Mouse (Mus musculus) urinary bladder, postnatal 4 days (tissue): ENCODE data around the gene Arid4a.
A peak's percentile ranks its signal among the peaks of the same experiment; 100 is the strongest.

Experiments
- DNase-seq, 2 experiments: peaks; one replicate each; pipeline ENCODE4 v3.0.0; 2021 to 2022; ENCODE audit warnings: low spot score in 2 of 2

The Arid4a gene

DNA sequence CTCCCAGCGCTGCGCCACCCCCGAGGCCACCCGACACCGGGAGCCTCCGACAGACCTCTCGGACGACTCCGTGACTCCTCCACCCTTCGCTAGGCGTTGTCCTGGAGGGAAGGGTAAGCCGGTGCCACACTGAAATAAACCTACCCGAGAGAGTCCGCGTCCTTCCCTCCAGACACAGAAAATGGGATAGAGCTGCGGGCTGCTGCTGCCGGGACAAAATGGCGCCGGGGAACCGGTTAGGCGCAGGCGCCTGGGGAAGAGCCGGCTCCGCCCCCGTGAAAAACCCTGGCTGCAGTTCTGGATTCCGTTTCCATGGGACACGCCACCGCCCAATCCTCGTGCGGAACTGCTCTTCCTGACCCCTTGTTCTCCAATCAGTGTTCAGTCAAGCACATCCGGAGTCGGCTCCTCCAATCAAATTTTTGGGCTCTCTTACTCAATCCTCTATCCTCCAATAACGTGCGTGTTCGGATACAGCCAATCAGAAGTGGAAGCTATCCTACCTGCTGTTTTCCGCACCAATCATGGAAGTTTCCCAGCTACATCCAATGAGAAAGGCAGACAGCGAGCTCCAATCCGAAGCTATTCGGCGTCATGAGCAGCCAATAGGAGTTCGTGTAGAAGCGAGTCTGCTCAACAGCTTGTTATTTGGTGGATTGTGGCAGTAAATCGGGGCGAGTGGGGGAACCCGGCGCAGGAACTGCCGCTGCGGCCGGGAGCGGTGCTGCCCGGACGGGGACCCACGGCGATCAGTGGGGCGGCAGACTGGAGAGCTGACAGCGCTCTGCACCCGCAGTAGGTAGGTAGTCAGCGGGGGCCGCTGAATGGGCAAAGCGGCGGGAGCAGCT lies at the start of gene Arid4a:
TSS of gene Arid4a (plus strand) at position 628 of the 848 bp plus-strand sequence.
- peak; percentile 93 to 96 for DNase-seq

DNA sequence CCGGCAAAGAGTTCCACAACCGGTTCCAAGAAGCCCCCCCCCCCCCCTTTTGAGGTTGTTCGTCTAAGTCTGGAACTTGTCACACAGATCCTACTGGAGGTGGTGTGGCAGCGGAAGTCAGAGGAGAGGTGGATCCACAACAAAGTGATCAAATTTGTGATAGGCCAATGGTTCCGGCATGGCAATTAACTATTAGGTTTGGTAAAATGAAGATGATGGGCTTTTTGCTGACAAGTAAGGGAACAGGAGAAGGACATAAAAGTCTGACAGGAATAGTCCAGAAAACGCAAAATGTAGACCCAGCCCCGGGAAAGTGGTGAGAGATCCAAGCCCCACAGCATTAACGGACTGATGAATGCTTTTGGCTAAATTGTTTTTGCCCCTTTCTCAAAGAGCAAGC lies 48.2 kb upstream of the Arid4a start:
- no peak for DNase-seq

DNA sequence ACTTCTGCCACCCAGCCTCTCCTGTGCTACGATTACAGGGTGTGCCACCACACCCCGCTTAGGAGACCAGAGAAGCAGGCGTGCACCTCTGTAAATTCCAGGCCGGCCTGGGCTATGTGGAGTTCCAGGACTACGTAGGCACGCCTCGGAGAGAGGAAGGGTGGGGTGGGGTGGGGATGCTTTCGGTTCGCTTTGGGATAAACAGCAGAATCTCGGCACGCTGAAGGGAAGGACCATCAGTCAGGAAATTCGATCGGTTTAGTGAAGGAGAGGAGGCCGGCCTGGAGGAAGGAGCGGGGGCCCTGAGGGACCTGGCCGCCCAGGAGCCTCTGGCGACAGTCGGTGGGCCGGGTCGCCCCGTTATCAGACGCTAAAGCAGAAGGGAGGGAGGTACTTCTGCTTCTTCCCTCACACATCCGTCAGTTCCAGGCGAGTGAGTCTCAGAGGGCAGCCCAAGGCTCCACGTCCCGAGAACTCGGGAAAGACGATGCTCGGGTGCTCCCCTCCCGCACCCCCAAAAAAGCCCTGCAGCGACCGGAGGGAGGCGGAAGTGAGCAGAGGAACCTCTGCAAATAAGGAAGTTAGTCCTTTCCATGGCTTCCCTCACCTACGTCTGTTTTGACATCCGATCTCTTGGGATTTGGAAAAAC lies 47.5 kb upstream of the Arid4a start:
- DNase-seq, result peak; percentile 77 to 80

DNA sequence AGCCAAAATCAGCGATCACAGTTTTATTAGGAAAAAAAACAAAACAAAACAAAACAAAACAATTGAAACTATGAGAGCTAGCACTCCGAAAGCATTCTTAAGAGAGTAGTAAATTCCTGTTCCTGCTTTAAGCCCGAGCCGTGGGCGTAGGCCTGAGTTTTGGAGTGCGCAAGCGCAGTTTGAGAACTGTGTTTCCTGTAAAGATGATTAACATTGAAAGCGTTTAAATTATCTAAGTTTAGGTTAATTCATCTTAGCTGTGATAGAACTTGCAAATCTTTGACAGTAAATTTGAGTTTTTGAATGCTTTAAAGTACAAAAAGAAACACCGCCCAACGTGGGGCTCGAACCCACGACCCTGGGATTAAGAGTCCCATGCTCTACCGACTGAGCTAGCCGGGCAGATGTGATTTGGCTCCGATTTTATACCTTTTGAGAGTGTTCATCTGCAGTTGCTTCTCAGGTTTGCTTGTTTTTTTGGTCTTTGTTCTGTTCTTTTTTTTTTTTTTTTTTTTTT lies 46.9 kb upstream of the Arid4a start:
- peak; percentile 77 to 87 for DNase-seq

DNA sequence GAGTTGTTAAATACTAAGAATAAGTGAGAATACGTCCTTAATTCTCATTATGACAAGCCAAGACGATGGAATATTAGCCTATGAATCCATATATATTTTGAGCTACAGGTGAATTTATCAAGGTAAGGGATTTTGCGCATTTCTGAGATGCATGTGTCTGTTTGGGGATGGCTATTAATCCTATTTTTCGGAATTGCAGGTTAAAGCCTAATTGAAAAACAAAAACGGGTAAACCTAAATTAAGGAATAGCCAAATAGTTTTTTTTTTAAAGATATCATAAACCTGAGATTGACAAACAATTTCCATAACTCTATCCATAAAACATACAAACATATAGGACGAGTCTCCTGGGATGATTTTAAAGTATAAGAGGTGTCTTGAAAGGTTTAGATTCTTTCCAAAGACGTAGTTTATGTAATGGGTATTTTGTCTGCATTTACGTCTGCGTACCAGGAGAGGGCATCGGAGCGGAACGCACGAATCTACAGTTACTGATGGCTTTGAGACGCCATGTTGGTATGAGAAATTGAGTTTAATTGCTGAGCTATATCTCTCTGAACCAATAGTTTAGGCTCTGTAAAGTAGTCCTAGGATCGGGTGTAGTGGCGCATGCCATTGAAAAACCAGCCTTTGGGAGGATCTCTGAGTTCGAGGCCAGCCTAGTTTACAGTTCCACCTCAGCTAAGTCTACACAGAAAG lies 46.2 kb upstream of the Arid4a start:
- peak in 1 of 2 experiments; percentile 30 for DNase-seq

DNA sequence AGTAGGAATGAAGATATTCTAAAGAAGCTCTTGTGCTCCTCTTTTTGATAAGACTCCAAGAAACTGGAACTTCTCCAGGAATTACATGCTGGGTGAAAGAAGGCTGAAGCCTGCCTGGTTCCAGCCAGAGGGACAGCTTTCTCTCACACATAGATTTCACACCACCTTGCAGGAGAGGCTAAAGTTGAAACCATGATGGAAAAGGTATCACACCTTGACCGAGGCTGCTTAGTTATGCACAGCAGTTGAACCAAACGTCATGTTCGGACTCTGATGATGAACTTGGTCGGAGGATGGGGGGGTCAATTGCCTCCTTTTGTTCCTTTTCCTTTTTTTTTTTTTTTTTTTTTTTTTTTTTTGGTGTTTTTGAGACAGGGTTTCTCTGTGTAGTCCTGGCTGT lies 42.0 kb upstream of the Arid4a start:
- no peak for DNase-seq

DNA sequence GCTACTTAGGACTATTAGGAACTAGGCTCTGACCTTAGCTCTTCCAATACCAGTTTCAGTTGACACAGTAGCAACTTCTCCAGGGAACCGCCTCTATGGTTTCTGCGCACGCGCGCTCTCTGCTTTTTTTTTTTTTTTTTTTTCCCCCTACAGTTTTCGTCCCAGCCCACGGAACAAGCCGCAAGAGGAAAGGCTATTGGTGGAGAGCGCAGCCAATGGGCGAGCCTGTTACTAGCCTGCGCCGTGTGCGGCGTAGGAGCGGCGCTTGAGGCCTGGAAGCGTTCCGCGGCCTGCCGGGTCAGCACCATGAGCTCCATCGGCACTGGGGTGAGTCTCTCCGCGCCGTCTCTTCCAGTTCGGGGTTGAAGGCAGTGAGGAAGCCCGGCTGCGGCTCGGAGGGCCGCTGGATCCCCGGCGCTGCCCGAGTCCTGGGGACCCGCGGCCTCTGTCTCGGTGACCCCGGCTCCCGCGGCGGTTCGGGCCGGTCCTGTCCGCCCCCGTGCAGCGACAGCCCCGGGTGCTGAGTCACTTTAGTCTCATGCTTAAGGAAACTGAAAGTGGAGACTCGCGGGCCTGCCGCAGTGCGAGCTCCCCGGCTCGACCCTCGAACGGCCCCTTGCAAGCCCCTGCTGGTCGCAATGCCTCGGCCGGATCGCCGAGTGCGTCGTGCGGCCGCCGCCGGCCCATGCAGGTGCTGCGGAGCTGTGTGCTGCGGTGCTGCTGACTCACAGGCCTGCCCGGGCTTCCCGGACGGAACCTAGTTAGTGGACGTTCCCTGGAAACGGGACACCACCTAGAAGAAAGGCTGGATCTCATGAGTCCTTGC lies 41.1 kb upstream of the Arid4a start, which contains the start of gene Psma3:
TSS of gene Psma3 (plus strand) at position 181 of the 826 bp plus-strand sequence.
- DNase-seq, result peak; percentile 87 to 89

DNA sequence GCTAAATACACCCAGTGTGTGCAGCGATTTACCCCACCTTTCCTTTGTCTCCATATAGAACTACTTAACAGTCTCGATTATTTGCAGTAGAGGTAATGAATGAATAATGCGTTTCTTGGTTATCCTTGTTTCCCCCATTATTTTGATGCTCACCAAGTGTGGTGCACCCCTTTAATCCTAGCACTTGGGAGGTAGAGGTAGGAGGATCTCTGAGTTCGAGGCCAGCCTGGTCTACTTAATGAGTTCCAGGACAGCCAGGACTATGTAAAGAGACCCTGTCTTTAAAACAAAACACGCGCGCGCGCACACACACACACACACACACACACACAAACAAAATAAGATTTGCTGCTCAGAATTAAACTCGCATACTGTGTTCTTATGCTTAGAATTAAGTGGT lies 40.4 kb upstream of the Arid4a start:
- DNase-seq, result no peak

DNA sequence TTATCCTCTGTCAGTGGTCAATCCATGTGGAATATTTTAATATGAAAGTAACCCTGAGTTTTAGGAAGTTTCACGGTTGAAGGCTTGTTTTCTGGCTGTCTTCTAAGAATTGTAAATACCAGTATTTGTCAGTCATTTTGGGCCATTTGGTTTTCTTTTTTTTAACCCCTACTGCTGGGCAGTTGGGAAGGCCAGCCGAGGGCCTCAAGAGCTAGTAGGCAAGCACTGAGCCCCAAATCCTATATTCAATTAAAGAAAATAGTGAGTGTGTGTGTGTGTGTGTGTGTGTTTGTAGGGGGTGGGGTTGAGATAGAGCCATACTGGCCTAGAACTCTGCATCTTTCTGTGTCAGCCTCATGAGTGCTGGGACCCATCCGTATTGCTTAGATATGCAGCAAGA lies 39.9 kb upstream of the Arid4a start:
- DNase-seq, result no peak

DNA sequence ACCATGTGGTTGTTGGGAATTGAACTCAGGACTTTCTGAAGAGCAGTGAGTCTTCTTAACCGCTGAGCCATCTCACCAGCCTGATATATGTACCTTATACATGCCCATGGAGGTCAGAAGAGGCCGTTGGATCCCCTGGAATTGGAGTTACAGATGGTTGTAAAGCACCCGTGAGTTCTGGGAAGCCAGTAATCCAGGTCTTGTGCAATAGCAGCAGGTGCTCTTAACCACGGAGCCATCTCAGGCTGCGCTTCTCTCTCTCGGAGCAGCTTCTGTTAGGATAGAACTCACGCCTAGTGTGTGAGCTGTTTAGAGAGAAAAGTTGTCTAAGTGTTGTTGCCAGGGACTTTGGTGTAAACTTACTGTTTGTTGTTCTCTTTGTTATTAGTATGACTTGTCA lies 37.4 kb upstream of the Arid4a start:
- DNase-seq, result no peak

DNA sequence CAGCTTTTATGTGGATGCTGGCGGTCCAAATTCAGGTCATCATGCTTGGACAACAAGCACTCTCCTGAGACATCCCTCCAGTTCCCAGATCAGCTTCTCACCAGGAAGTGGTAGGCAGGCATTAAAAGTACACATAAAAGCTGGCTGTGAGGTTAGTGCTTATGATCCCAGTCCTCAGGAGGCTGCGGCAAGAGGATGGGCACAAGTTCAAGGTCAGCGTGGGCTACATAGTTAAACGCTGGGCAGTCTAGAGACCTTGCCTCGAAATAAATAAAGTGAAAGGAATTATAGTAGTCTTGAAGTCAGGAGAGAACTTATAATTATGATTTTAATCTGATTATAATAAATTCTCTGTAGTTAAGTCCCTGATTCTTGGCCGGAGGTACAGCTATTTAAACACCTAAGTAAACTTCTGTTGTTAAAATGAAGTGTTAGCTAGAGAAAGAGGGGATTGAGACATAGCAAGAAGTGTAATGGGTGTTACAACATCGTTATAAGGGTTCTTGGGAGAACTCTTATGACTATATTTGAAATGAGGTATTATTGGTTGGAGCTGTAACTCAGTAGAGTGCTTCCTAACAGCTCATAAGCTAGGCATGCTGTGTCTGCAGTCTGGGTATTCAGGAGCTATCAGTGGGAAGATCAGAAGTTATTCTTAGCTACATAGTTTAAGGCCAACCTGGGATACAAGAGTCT lies 30.8 kb upstream of the Arid4a start:
- DNase-seq, result no peak

DNA sequence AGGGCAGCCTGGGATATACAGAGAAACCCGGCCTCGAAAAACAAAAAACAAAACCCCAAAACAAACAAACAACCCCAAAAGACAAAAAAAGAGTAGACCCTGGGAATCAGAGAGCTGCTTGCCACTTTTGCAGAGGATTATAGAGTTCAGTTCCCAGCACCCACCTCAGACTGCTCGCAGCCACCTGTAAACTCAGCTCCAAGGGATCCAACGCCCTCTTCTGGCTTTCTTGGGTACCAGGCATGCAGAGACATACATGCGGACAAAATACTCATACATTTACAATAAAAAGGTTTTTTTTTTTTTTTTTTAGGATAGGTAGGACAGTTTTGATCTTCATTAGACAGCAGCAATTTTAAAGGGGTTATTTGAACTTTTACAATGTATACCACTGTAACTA lies 18.6 kb upstream of the Arid4a start:
- no peak for DNase-seq

DNA sequence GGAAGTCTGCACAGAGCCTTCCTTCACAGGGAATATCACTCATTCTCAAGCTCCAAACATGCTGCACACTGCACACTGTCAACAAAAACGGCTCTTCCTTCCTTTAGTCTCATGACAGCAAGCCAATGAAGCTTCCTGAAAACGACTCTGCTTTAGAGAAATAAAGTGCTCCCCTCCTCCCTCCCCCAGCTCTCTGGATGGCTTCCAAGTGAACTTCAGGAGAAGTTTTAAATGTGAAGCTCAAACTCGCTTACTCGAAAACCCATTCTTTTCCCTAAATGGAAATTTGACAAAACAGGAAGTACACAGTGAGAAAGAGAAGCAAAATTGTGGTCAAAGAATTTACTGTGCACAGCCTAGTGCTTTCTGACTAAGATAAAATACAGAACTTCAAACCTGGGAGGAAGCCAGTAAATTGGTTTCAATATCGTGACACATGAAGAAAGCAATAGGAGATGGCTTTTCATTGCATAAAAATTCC lies 16.3 kb upstream of the Arid4a start:
- no peak for DNase-seq

DNA sequence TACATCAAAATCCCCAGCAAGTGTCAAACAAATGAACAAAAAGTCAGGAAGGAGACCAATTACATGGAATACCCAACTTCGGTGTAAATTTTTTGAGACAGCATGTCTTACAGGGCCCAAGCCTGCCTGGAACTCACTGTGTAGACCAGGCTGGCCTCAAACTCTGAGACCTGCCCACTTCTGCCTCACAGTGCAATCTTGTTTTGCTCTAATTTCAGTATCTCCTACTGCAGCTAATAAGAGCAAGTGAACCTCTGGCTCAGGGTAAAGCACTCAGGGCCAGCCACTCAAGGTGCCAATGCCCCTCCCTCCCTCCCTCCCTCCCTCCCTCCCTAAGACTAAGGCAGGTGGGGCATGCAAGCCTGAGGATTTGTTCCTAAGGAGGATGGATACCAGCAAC lies 15.4 kb upstream of the Arid4a start:
- no peak for DNase-seq

DNA sequence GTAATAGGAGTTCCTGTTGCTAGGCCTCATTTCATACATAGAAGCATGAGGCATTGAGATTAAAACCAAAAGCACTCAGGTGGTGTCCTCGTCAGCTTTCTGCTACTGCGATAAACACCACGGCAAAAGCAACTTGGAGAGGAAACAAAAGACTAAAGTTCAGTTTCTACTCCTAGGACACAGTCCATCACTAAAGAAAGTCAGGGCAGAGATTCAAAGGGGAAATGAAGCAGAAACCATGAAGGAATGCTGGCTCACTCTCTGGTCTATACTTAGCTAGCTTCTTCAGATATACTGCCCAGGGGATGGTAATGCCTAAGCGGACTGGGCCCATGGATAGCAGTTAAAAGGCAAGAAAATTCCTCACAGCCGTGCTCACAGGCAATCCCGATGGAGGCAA lies 14.3 kb upstream of the Arid4a start:
- no peak for DNase-seq

DNA sequence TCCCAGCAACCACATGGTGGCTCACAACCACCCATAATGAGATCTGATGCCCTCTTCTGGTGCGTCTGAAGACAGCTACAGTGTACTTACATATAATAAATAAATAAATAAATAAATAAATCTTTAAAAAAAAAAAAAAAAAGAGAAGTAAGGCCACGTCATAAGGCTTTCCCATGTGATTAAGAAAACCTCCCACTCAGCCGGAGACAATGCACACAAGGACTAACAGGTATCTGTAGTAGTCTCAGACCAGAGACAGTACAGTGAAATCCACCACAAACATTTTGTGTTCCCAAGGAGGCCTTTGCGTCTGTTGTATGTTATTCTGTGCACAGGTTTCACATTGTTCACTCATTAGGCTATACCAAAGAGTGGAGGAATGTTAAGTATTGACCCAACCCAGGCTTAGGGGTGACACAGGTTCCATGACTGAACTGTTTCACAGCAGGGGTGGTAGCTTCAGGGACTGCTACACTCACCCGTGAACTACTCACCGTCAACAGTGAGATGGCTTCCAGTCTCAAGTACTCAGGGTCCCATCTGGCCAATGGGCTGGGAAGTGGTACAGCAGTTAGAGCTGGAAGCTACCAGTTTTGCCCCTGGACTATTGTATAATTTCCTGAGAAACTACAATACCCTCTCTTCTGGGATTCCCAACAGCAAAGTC lies 11.9 kb upstream of the Arid4a start:
- DNase-seq, result no peak

DNA sequence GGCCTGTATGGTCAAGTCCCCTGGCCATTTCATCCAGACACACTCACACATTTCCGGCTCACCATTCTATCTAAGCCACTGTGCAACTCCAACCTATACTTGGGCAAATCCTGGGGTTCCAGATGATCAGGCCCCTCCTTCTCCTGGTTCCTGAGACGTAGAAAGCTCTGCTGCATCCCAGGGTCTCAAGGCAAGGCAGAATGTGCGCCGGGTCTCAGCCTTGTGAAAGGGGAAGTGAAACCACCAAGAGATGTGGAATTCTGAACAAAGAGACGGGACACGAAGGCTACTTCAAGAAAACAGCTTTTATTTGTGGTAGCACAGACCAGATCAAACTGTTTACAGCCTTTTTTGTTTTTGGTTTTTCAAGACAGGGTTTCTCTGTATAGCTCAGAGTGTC lies 9.6 kb upstream of the Arid4a start:
- DNase-seq, result no peak

DNA sequence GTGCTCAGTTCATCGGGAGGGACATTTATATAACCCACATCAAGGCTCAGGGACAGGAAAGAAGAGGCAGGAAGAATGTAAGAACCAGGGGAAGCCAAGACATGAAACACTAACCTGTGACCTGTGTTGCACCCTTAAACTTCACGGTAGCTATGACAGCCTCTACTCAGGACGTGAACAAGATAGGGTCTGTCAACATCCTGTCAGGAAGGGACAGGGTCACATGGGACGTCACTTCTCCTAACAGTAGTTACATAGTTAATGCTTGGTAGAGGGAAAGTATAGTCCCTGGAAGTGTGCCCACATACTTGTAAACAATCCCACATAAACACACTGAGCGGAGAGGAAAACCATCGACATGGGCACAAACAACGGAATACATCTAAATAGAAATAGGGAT lies 8.9 kb upstream of the Arid4a start:
- DNase-seq, result no peak

DNA sequence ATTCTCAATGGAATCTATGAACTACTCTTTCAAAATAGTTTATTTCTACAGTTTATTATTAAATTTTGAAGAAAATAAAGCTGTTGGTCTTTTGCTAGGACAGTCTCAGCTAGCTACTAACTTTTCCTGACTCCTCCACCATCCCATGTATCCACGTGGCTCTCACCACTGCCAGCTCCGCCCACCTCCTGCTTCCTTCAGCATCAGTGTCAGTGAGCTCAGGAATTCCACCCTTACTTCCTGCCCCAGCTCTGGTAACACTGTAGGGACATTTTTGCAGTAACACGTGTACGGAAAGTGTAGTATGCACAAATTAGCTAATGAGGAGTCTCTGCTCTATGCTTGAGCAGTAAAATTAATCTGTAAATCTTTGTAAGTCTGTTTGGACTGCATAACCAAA lies 6.0 kb upstream of the Arid4a start:
- DNase-seq, result no peak

DNA sequence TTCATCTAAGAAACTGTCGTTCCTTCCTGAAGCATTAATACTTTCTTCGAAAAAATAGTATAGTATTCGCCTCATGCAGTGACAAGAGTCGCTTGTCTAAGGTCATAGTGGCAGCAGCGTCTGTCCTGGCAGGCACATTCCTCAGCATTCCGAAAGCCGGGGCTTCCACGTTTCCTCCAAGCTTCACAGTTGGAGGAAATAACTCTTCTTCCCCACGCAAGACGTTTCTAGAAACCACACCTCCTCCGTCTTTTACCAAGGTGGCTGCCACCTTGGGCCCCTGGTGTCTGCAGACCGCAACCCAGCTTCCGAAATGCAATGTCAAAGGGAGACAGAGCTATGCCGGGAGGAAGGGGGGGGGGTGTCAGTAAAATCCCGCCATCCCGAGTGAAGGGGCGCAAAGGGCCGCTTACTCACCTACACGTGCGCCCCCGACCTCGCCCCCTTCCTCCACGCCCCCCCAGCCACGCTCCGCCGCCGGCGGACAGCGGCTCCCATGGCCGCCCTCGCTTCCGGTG lies 886 bp upstream of the Arid4a start:
- no peak for DNase-seq
